Mouse (Mus musculus): ENCODE measurements around the gene Gm13083.
"Not testable (repeated sequence)": the region's sequence is repeated elsewhere in the genome, so short reads cannot be mapped to it uniquely, and the experiment has no call there.

The Gm13083 gene

GRCm38 (mm10) chr4:143614703-143615102, at the start of gene Gm13083:
TSS of gene Gm13083 (plus strand) at chr4:143615003.
- DNase-seq (ENCODE audit: low spot score): not testable (repeated sequence)

- not testable (repeated sequence) for DNase-seq (ENCODE audit: low spot score)
Observed at GRCm38 (mm10) chr4:143611927-143612326, 2.9 kb upstream of the Gm13083 start.

GRCm38 (mm10) chr4:143618101-143618500, 3.3 kb downstream of the Gm13083 start:
- DNase-seq (ENCODE audit: low spot score): not testable (repeated sequence)

- not testable (repeated sequence) for DNase-seq (ENCODE audit: low spot score)
Observed at GRCm38 (mm10) chr4:143657146-143657545, 42.3 kb downstream of the Gm13083 start, which contains the start of gene Gm13088. TSS of gene Gm13088 (minus strand) at chr4:143657246.
